Mouse (Mus musculus) kidney, adult 2 months (tissue): ENCODE measurements at regions not wholly inside any gene's neighbourhood (a gene's known extent, or its start where the extent isn't known, plus 50 kb on each side); places are given as distances from the start of the nearest gene placed in this dataset.

Experiments used
- CTCF ChIP-seq: fragments of 200-500 bp; conservative IDR thresholded peaks from 2 replicates; pipeline ENCODE4 v1.5.1; 2011; ENCODE audit warnings: low read depth, mild to moderate bottlenecking, control low read depth, low read length, moderate library complexity, mixed read lengths; ENCODE audit not compliant: insufficient read depth, insufficient read length
- POLR2A ChIP-seq: fragments of 200-500 bp; IDR thresholded peaks from one replicate; pipeline ENCODE4 v1.6.1; 2011; ENCODE audit warnings: low read depth, low read length, control low read depth

- TF ChIP-seq CTCF (no peak), POLR2A (no peak)
These were observed 520.7 kb upstream of the Tmpo start for GRCm38 (mm10) chr10:91701822-91702221.
